Mouse (Mus musculus): ENCODE data around the gene Nkx2-5.

The Nkx2-5 gene

GRCm38 (mm10) chr17:26791580-26791979 lies 53.2 kb downstream of the Nkx2-5 start:
- ATAC-seq (ENCODE audit: insufficient number of reproducible peaks, low FRiP score, low TSS enrichment): no peak

GRCm38 (mm10) chr17:26790269-26791214 lies 54.3 kb downstream of the Nkx2-5 start:
- ATAC-seq (ENCODE audit: insufficient number of reproducible peaks, low FRiP score, low TSS enrichment): no peak

DNA sequence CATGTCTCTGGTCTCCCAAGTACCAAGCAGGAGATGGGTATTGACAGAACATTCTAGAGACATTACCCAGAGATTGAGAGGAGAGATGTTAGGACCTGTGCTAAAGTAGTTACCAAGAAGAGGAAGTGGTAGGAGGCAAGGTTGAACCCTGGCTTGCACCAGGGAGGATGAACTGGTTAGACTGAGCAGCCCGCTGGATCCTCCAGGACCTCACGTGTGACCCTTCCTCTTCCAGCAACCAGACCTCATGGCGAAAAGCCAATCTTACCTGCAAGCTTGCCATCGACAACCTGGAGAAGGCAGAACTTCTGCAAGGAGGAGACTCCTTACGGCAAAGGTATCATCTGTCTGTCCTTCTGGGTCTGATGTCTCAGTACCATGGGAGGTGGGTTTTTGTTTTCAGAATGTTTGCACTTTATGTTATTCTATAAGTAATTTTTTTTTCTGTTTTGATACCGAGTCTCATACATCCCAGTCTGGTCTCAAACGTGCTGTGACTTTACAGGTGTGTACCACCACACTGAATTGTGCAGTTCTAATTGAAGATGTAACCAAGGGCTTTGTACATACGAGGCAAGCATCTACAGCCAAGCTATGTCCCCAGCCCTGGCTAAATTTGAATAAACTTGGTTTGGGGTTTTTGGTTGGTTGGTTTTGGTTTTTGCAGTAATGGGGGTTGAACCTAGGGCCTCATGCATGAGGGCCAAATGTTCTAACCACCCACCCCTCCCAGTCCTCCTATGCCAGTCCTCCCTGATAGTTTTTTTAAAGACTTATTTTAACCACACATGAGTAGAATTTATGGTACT lies 55.1 kb downstream of the Nkx2-5 start:
- ATAC-seq (ENCODE audit: insufficient number of reproducible peaks, low FRiP score, low TSS enrichment): no peak

DNA sequence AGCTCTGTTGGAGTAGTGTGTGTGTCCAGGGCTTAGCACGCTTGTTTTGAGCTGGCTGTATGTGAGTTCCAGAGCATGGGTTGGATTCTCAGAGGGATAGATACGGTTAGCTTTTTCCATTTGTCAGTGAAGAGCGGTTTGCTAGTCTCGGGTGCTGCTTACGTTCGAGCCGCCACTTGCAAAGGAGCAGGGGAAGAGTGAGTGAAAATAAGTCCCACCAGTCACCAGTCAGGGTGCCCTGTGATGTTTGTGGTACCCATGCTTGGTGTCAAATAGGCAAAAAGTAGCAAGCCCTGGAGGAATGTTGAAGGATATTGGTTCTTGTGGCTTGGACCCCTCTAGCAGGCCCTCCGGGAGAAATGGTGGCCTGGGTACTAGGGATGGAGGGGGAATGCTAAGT lies 55.8 kb downstream of the Nkx2-5 start:
- no peak for ATAC-seq (ENCODE audit: insufficient number of reproducible peaks, low FRiP score, low TSS enrichment)
